Mouse (Mus musculus): ENCODE results near the gene Pcolce2.

Gene Pcolce2

DNA sequence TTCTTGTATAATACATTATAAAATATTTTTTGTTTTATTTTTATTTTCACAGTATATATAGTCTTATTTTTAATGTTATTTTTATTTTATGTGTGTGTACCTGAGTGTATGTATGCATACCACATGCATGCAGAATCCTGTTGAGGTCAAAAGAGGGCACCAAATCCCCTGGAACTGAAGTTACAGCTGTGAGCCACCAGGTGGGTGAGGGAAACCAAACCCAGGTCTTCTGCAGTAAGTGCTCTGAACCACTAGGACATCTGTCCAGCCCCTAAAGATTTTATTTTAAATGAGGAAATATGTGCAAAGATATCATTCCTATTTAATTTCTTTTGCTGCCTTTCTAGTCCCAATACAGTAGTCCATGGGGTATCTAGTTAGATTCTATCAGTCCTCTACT is 71.5 kb downstream of the Pcolce2 start:
- no peak for DNase-seq (ENCODE audit: low spot score)

DNA sequence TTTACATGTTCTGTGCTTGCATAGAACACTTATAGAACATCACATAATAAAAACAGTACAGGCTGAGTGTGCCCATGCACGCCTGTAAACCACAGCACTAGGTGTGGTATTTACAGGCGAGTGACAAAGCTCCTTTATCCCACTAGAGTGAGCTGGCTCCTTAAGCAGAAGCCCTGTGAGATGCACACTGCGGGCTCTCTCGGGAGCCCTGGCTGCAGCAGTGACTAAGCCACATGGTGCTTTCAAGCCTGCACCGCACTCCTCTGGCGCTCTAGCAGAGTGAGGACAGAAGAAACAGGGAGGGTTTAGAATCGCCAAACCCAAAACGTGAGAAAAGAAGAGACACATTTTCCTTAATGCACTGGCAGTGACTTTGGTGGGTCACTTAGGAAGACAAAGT is 75.2 kb downstream of the Pcolce2 start:
- no peak for DNase-seq (ENCODE audit: low spot score)

GRCm38 (mm10) chr9:95736238-95736637 is 98.8 kb downstream of the Pcolce2 start:
- DNase-seq (ENCODE audit: low spot score): no peak

DNA sequence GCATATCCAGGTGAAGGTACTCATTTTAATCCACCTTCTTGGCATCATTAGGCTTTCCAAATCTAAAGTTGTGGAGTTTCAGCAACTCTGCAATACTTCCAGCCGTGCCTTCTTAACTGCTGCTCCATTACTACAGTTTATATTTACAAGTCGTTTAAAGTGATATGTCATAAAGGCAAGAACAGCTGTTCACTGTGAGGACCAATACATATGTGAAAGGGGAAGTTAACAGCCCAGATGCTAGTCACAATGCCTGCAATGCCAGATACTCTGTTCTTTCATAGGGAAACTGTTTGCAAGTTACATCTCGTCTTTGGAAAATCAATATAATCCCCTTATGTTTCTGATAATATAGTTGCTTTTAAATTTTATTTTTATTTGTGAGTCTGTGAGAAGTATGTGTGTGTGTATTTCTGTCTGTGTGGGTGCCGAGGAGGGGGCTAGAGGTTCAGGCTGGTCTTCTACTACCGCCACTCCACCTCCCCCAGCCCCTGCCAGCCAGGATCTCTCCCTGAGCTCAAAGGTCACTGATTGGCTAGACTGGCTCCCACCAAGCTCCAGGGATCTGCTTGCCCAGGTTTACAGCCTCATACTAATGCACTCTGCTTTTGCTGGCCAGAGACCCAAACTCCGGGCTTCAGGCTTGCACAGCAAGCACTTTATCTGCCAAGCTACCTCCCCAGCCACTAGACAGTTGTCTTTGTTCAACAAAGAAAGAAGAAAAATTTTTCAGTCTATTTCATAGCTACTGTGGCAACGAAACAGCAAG is 107.6 kb downstream of the Pcolce2 start:
- DNase-seq (ENCODE audit: low spot score): no peak

- no peak for DNase-seq (ENCODE audit: low spot score)
Measured at GRCm38 (mm10) chr9:95747298-95747697, 109.9 kb downstream of the Pcolce2 start.

All from ovary, adult 18-20 months (tissue).